ENCODE assay signal across 8 mouse cellular contexts in the genomic region with DNA sequence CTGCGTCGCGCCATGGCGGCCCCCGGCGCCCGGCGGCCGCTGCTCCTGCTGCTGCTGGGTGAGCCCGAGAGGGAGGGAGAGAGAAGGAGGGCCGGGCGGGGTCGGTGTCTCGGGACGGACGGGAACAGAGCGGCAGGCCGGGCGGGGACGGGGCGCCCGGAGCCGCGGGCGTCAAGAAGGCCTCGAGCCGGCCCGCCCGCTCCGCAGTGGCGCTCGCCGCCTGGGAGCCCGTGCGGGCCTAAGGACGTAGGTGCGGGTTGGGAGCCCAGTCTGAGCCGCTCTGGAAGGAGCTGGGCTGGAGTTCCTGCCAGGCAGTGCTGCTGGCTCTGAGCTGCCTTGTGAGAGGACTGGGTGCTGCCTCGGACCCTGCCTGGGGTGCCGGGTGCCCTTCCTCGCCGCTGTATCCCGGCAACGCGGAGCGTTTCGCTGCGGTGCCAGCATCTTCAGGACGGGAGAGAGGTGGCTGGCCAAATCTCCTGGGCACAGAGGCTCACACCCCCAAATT. TPM values are rescaled to one million over a fixed set of nuclear protein-coding genes. Genes with fewer than 3 reads are reported as not detected.
A peak's percentile ranks its signal among the peaks of the same experiment; 100 is the strongest.
DNase-seq lines count a peak whose midpoint lies in the region; ATAC-seq and TF ChIP-seq lines count a peak whose summit lies in the region.

No protein-coding gene starts in this region.

- ATAC-seq in kidney, embryonic 16.5 days (ENCODE audit: low FRiP score, low TSS enrichment): peak; percentile 66
- peak; percentile 37 for ATAC-seq in activated CD4-positive, CD25-positive, alpha-beta regulatory T cell, adult 4 months
- peak; percentile 60 for ATAC-seq in forebrain, postnatal 0 days
- peak; percentile 69 for ATAC-seq in liver, embryonic 15.5 days (ENCODE audit: insufficient read depth)

- H3K27me3 ChIP-seq in kidney, embryonic 16.5 days (ENCODE audit: insufficient read depth, low read length): no peaks in the 10 kb centered on the region
- no peaks in the 10 kb centered on the region for H3K27me3 ChIP-seq in forebrain, postnatal 0 days (ENCODE audit: insufficient read depth, low read length)
- H3K27me3 ChIP-seq in liver, embryonic 15.5 days: no peaks in the 10 kb centered on the region

- no peak for DNase-seq in kidney, postnatal 4 days
- DNase-seq in forebrain, postnatal 0 days: peak; percentile 20
- no peak for DNase-seq in thymus, postnatal 4 days
- DNase-seq in thymus, postnatal 14 days: no peak

- TF ChIP-seq POLR2A in olfactory bulb, adult 2 months (IDR thresholded peaks at IDR 0.05; ENCODE audit: insufficient read depth, low read depth, low read length): no peak

- 1% methylated on average over 36 of the region's 49 CpGs for WGBS in kidney, embryonic 16.5 days
- 1% methylated on average over 38 of the region's 49 CpGs for WGBS in forebrain, postnatal 0 days
- WGBS in liver, embryonic 15.5 days (ENCODE audit: insufficient replicate concordance): under 1% methylated on average over 48 of the region's 49 CpGs
- under 1% methylated on average over 49 of the region's 49 CpGs for WGBS in olfactory bulb, adult 2 months

- no peak for TF ChIP-seq CTCF in forebrain, postnatal 0 days (IDR thresholded peaks at IDR 0.05; ENCODE audit: low read depth)
- TF ChIP-seq CTCF in olfactory bulb, adult 2 months (IDR thresholded peaks at IDR 0.05; ENCODE audit: insufficient read depth, low read depth, low read length): no peak

- peak overlapping the region; percentile 89 for H3K4me2 ChIP-seq in kidney, embryonic 16.5 days (replicated peaks; ENCODE audit: low read depth, low read length)
- H3K4me2 ChIP-seq in forebrain, postnatal 0 days (ENCODE audit: low read depth): peak overlapping the region; percentile 90
- peak overlapping the region; percentile 77 for H3K4me2 ChIP-seq in liver, embryonic 15.5 days

- H3K36me3 ChIP-seq in kidney, embryonic 16.5 days (ENCODE audit: insufficient read depth, low read length): no peaks in the 10 kb centered on the region
- 0 out of 2 replicates have a peak, but pooled peaks cover 4% of the 10 kb centered on the region for H3K36me3 ChIP-seq in forebrain, postnatal 0 days (ENCODE audit: insufficient read depth)
- peaks cover 3% of the 10 kb centered on the region for H3K36me3 ChIP-seq in liver, embryonic 15.5 days (replicated peaks)

- H3K9me3 ChIP-seq in kidney, embryonic 16.5 days (ENCODE audit: low read length): no peaks in the 10 kb centered on the region
- H3K9me3 ChIP-seq in forebrain, postnatal 0 days (ENCODE audit: low read length): no peaks in the 10 kb centered on the region
- H3K9me3 ChIP-seq in liver, embryonic 15.5 days (replicated peaks): no peaks in the 10 kb centered on the region

- H3K4me3 ChIP-seq in kidney, embryonic 16.5 days (ENCODE audit: low read length): peak overlapping the region; percentile 98
- H3K4me3 ChIP-seq in forebrain, postnatal 0 days (ENCODE audit: low read depth, low read length): peak overlapping the region; percentile 99
- peak overlapping the region; percentile 71 for H3K4me3 ChIP-seq in liver, embryonic 15.5 days (replicated peaks)
- H3K4me3 ChIP-seq in olfactory bulb, adult 2 months (ENCODE audit: insufficient read depth, low read depth, low read length): peak overlapping the region; percentile 99

- peak overlapping the region; percentile 95 for H3K9ac ChIP-seq in kidney, embryonic 16.5 days (replicated peaks; ENCODE audit: low read length)
- H3K9ac ChIP-seq in forebrain, postnatal 0 days: peak overlapping the region; percentile 83
- H3K9ac ChIP-seq in liver, embryonic 15.5 days: peak overlapping the region; percentile 86

- H3K4me1 ChIP-seq in kidney, embryonic 16.5 days (ENCODE audit: insufficient read depth, low read length): peaks cover 11% of the 10 kb centered on the region
- peaks cover 9% of the 10 kb centered on the region; the same call in 1 of the 2 replicates for H3K4me1 ChIP-seq in forebrain, postnatal 0 days (ENCODE audit: insufficient read depth)
- H3K4me1 ChIP-seq in liver, embryonic 15.5 days (replicated peaks): peaks cover 52% of the 10 kb centered on the region
- peaks cover 4% of the 10 kb centered on the region for H3K4me1 ChIP-seq in olfactory bulb, adult 2 months (ENCODE audit: control insufficient read depth, insufficient read depth, low read length)

- H3K27ac ChIP-seq in kidney, embryonic 16.5 days (ENCODE audit: low read length): peak overlapping the region; percentile 48
- H3K27ac ChIP-seq in forebrain, postnatal 0 days (ENCODE audit: low read depth, low read length): peak overlapping the region; percentile 84
- H3K27ac ChIP-seq in liver, embryonic 15.5 days (replicated peaks): peak overlapping the region; percentile 89
- peak overlapping the region; percentile 52 for H3K27ac ChIP-seq in olfactory bulb, adult 2 months (ENCODE audit: insufficient read depth, low read depth, low read length)

RNA-seq across cellular contexts. Expression of gene Lamp1, which starts 0.5 kb away (rescaled TPM):
- 308 and 374 TPM in 2 replicates for polyA plus RNA-seq in kidney, embryonic 16.5 days (2015; fragmentation: Nextera tagmentation; extraction: Ambion mirVana)
- 10 to 100 TPM; 17.9 to 18.1 TPM for polyA plus RNA-seq in activated CD4-positive, CD25-positive, alpha-beta regulatory T cell, adult 4 months (2017; shearing (Covaris generic))
- 270 and 295 TPM in 2 replicates for total RNA-seq in forebrain, postnatal 0 days (2014; rRNA removed)
- polyA plus RNA-seq in forebrain, postnatal 0 days (2015; fragmentation: Nextera tagmentation; extraction: Ambion mirVana): 356 and 373 TPM in 2 replicates
- polyA plus RNA-seq in liver, embryonic 15.5 days (2015; fragmentation: Nextera tagmentation; extraction: Ambion mirVana): 200 and 205 TPM in 2 replicates
- polyA plus RNA-seq in olfactory bulb, adult 2 months (2012; ENCODE audit: insufficient read depth, insufficient read length, low replicate concordance, missing spikeins): 207 TPM in 1 of 2 replicates, not detected in the other

RNA-seq across cellular contexts. Expression of gene Grtp1, which starts 41.0 kb away (rescaled TPM):
- 22.5 and 23.6 TPM in 2 replicates for polyA plus RNA-seq in kidney, embryonic 16.5 days (2015; fragmentation: Nextera tagmentation; extraction: Ambion mirVana)
- 1 to 10 TPM in 1 of 2 experiments, under 1 TPM in 1; 0.89 to 1.1 TPM for polyA plus RNA-seq in activated CD4-positive, CD25-positive, alpha-beta regulatory T cell, adult 4 months (2017; shearing (Covaris generic))
- 10.8 and 13.2 TPM in 2 replicates for total RNA-seq in forebrain, postnatal 0 days (2014; rRNA removed)
- 17.2 and 22.7 TPM in 2 replicates for polyA plus RNA-seq in forebrain, postnatal 0 days (2015; fragmentation: Nextera tagmentation; extraction: Ambion mirVana)
- 8.2 and 8.7 TPM in 2 replicates for polyA plus RNA-seq in liver, embryonic 15.5 days (2015; fragmentation: Nextera tagmentation; extraction: Ambion mirVana)
- not detected in 2 replicates for polyA plus RNA-seq in olfactory bulb, adult 2 months (2012; ENCODE audit: insufficient read depth, insufficient read length, low replicate concordance, missing spikeins)

RNA-seq across cellular contexts. Expression of gene Cul4a, which starts 54.0 kb away (rescaled TPM):
- polyA plus RNA-seq in kidney, embryonic 16.5 days (2015; fragmentation: Nextera tagmentation; extraction: Ambion mirVana): 109 and 113 TPM in 2 replicates
- 10 to 100 TPM; 10.9 to 16.6 TPM for polyA plus RNA-seq in activated CD4-positive, CD25-positive, alpha-beta regulatory T cell, adult 4 months (2017; shearing (Covaris generic))
- 72.6 and 101 TPM in 2 replicates for total RNA-seq in forebrain, postnatal 0 days (2014; rRNA removed)
- polyA plus RNA-seq in forebrain, postnatal 0 days (2015; fragmentation: Nextera tagmentation; extraction: Ambion mirVana): 52.8 and 59.4 TPM in 2 replicates
- polyA plus RNA-seq in liver, embryonic 15.5 days (2015; fragmentation: Nextera tagmentation; extraction: Ambion mirVana): 71.6 and 76.7 TPM in 2 replicates
- polyA plus RNA-seq in olfactory bulb, adult 2 months (2012; ENCODE audit: insufficient read depth, insufficient read length, low replicate concordance, missing spikeins): 235 TPM in 1 of 2 replicates, not detected in the other

RNA-seq across cellular contexts. Expression of gene Pcid2, which starts 54.2 kb away (rescaled TPM):
- 46.5 and 49.9 TPM in 2 replicates for polyA plus RNA-seq in kidney, embryonic 16.5 days (2015; fragmentation: Nextera tagmentation; extraction: Ambion mirVana)
- polyA plus RNA-seq in activated CD4-positive, CD25-positive, alpha-beta regulatory T cell, adult 4 months (2017; shearing (Covaris generic)): 10 to 100 TPM; 32.3 to 36.5 TPM
- 27.1 and 30.3 TPM in 2 replicates for total RNA-seq in forebrain, postnatal 0 days (2014; rRNA removed)
- polyA plus RNA-seq in forebrain, postnatal 0 days (2015; fragmentation: Nextera tagmentation; extraction: Ambion mirVana): 25.8 and 32.2 TPM in 2 replicates
- 14.8 and 15.1 TPM in 2 replicates for polyA plus RNA-seq in liver, embryonic 15.5 days (2015; fragmentation: Nextera tagmentation; extraction: Ambion mirVana)
- polyA plus RNA-seq in olfactory bulb, adult 2 months (2012; ENCODE audit: insufficient read depth, insufficient read length, low replicate concordance, missing spikeins): not detected in 2 replicates
